Mouse (Mus musculus) hindbrain, embryonic 15.5 days (tissue): ENCODE results near the gene Rbm24. TPM values are rescaled to one million over a fixed set of nuclear protein-coding genes. Genes with fewer than 3 reads are reported as not detected.

Experiments used
- ATAC-seq: fragments of 200-750 bp; cut with Nextera tagmentation; 2 replicates; pipeline ENCODE4 v1.8.0; 2017; ENCODE audit warnings: low read depth, moderate number of reproducible peaks, moderate TSS enrichment; ENCODE audit not compliant: low FRiP score
- H3K27ac ChIP-seq: fragments of 300-500 bp; sonication (generic); replicated peaks from 2 replicates; pipeline ENCODE4 v1.5.1; 2015; ENCODE audit warnings: mild to moderate bottlenecking, inconsistent platforms
- H3K27me3 ChIP-seq: fragments of 300-500 bp; sonication (generic); 2 replicates; pipeline ENCODE4 v1.6.1; 2015; ENCODE audit warnings: control low read depth, inconsistent platforms
- H3K36me3 ChIP-seq: fragments of 300-500 bp; sonication (generic); 2 replicates; pipeline ENCODE4 v1.6.1; 2015; ENCODE audit warnings: control low read depth, inconsistent platforms
- H3K4me1 ChIP-seq: fragments of 300-500 bp; sonication (generic); replicated peaks from 2 replicates; pipeline ENCODE4 v1.6.1; 2015; ENCODE audit warnings: control low read depth, inconsistent platforms
- H3K4me2 ChIP-seq: fragments of 300-500 bp; sonication (generic); 2 replicates; pipeline ENCODE4 v1.6.1; 2015; ENCODE audit warnings: moderate library complexity, mild to moderate bottlenecking, inconsistent platforms
- H3K4me3 ChIP-seq: fragments of 300-500 bp; sonication (generic); 2 replicates; pipeline ENCODE4 v1.5.1; 2015; ENCODE audit warnings: mild to moderate bottlenecking, inconsistent platforms
- H3K9ac ChIP-seq: fragments of 300-500 bp; sonication (generic); 2 replicates; pipeline ENCODE4 v1.6.1; 2015; ENCODE audit warnings: inconsistent platforms
- H3K9me3 ChIP-seq: fragments of 300-500 bp; sonication (generic); 2 replicates; pipeline ENCODE4 v1.6.1; 2016; ENCODE audit warnings: control low read depth, inconsistent platforms
- WGBS: fragments of 180-500 bp; shearing (Covaris S2); methylation state at CpG from one replicate; pipeline ENCODE4 v1.1.7; 2015; 5-methylcytosine and 5-hydroxymethylcytosine counted together
- polyA plus RNA-seq: library from polyadenylated mRNA; unstranded; fragments of >200 nt; fragmentation: Nextera tagmentation; extraction: Ambion mirVana; gene quantifications from 2 replicates; pipeline ENCODE4 v1.2.1, GENCODE M21; 2015

Rbm24 gene
- polyA plus RNA-seq, 1 experiment from 2014 or later: 3.4 TPM

- Histone ChIP-seq H3K4me1 (0 out of 2 replicates have a peak, but pooled peaks cover 5% of the 10 kb centered on the region), H3K27ac (no peak overlapping the region), H3K27me3 (no peaks in the 10 kb centered on the region), H3K36me3 (no peaks in the 10 kb centered on the region), H3K9me3 (no peaks in the 10 kb centered on the region), H3K4me2 (no peak overlapping the region), H3K9ac (no peak overlapping the region), H3K4me3 (no peak overlapping the region)
- no peak for ATAC-seq
- 65% methylated on average over 7 of the region's 7 CpGs for WGBS
These were observed 25.8 kb downstream of the Rbm24 start for GRCm38 (mm10) chr13:46444021-46444420.

GRCm38 (mm10) chr13:46446062-46446461 is 27.8 kb downstream of the Rbm24 start:
- WGBS: 86% methylated on average over 6 of the region's 6 CpGs
- H3K36me3 ChIP-seq: no peaks in the 10 kb centered on the region
- H3K4me1 ChIP-seq: 0 out of 2 replicates have a peak, but pooled peaks cover 5% of the 10 kb centered on the region
- H3K27ac ChIP-seq: no peak overlapping the region
- no peak for ATAC-seq
- H3K9me3 ChIP-seq: no peaks in the 10 kb centered on the region
- H3K9ac ChIP-seq: no peak overlapping the region
- H3K4me2 ChIP-seq: no peak overlapping the region
- no peaks in the 10 kb centered on the region for H3K27me3 ChIP-seq
- no peak overlapping the region for H3K4me3 ChIP-seq

GRCm38 (mm10) chr13:46448276-46448675 is 30.0 kb downstream of the Rbm24 start:
- 0 out of 2 replicates have a peak, but pooled peaks cover 5% of the 10 kb centered on the region for H3K4me1 ChIP-seq
- no peaks in the 10 kb centered on the region for H3K9me3 ChIP-seq
- no peak overlapping the region for H3K27ac ChIP-seq
- WGBS: 90% methylated on average over 2 of the region's 2 CpGs
- no peaks in the 10 kb centered on the region for H3K27me3 ChIP-seq
- no peaks in the 10 kb centered on the region for H3K36me3 ChIP-seq
- H3K4me2 ChIP-seq: no peak overlapping the region
- H3K4me3 ChIP-seq: no peak overlapping the region
- no peak for ATAC-seq
- H3K9ac ChIP-seq: no peak overlapping the region

GRCm38 (mm10) chr13:46449955-46450354 is 31.7 kb downstream of the Rbm24 start:
- no peak overlapping the region for H3K27ac ChIP-seq
- H3K36me3 ChIP-seq: no peaks in the 10 kb centered on the region
- H3K9me3 ChIP-seq: no peaks in the 10 kb centered on the region
- no peak overlapping the region for H3K4me2 ChIP-seq
- 46% methylated on average over 4 of the region's 4 CpGs for WGBS
- H3K9ac ChIP-seq: no peak overlapping the region
- ATAC-seq: no peak
- no peaks in the 10 kb centered on the region for H3K27me3 ChIP-seq
- no peaks in the 10 kb centered on the region for H3K4me1 ChIP-seq
- no peak overlapping the region for H3K4me3 ChIP-seq

- Histone ChIP-seq H3K9ac (no peak overlapping the region), H3K4me2 (no peak overlapping the region), H3K9me3 (no peaks in the 10 kb centered on the region), H3K27ac (no peak overlapping the region), H3K4me1 (no peaks in the 10 kb centered on the region), H3K36me3 (no peaks in the 10 kb centered on the region), H3K4me3 (no peak overlapping the region), H3K27me3 (no peaks in the 10 kb centered on the region)
- no peak for ATAC-seq
- 88% methylated on average over 7 of the region's 7 CpGs for WGBS
These were observed 32.4 kb downstream of the Rbm24 start for GRCm38 (mm10) chr13:46450623-46451022.

- ATAC-seq: no peak
- H3K36me3 ChIP-seq: no peaks in the 10 kb centered on the region
These were observed 33.3 kb downstream of the Rbm24 start for GRCm38 (mm10) chr13:46451548-46451947.

GRCm38 (mm10) chr13:46459546-46459945 is 41.3 kb downstream of the Rbm24 start:
- H3K27me3 ChIP-seq: no peaks in the 10 kb centered on the region
- H3K4me3 ChIP-seq: no peak overlapping the region
- H3K4me1 ChIP-seq: 0 out of 2 replicates have a peak, but pooled peaks cover 8% of the 10 kb centered on the region
- H3K27ac ChIP-seq: peak overlapping the region; percentile 39; the same call in 1 of the 2 replicates
- 50% methylated on average over 10 of the region's 10 CpGs for WGBS
- no peaks in the 10 kb centered on the region for H3K9me3 ChIP-seq
- ATAC-seq: peak; percentile 38; the same call in 1 of the 2 replicates
- H3K36me3 ChIP-seq: no peaks in the 10 kb centered on the region
- H3K9ac ChIP-seq: no peak overlapping the region
- H3K4me2 ChIP-seq: no peak overlapping the region

More at GRCm38 (mm10) chr13:46451548-46451947, 33.3 kb downstream of the Rbm24 start:
- whole genome bisulfite sequencing: 81% methylated on average over 3 of the region's 3 CpGs
- H3K4me2 ChIP-seq: no peak overlapping the region
- H3K9ac ChIP-seq: no peak overlapping the region
- no peaks in the 10 kb centered on the region for H3K4me1 ChIP-seq
- H3K27ac ChIP-seq: no peak overlapping the region
- no peaks in the 10 kb centered on the region for H3K27me3 ChIP-seq
- H3K4me3 ChIP-seq: no peak overlapping the region
- no peaks in the 10 kb centered on the region for H3K9me3 ChIP-seq

- H3K4me2 ChIP-seq: no peak overlapping the region
- H3K9me3 ChIP-seq: no peaks in the 10 kb centered on the region
- ATAC-seq: no peak
- H3K27me3 ChIP-seq: no peaks in the 10 kb centered on the region
- 89% methylated on average over 4 of the region's 4 CpGs for WGBS
- H3K4me1 ChIP-seq: 0 out of 2 replicates have a peak, but pooled peaks cover 8% of the 10 kb centered on the region
- no peak overlapping the region for H3K27ac ChIP-seq
- no peaks in the 10 kb centered on the region for H3K36me3 ChIP-seq
- no peak overlapping the region for H3K9ac ChIP-seq
- H3K4me3 ChIP-seq: no peak overlapping the region
These were observed 44.0 kb downstream of the Rbm24 start for GRCm38 (mm10) chr13:46462280-46462679.

- no peaks in the 10 kb centered on the region for H3K36me3 ChIP-seq
- H3K9me3 ChIP-seq: no peaks in the 10 kb centered on the region
- no peak for ATAC-seq
- no peak overlapping the region for H3K9ac ChIP-seq
- WGBS: 83% methylated on average over 3 of the region's 3 CpGs
- H3K27ac ChIP-seq: no peak overlapping the region
- H3K4me1 ChIP-seq: 0 out of 2 replicates have a peak, but pooled peaks cover 8% of the 10 kb centered on the region
- H3K4me2 ChIP-seq: no peak overlapping the region
- H3K27me3 ChIP-seq: no peaks in the 10 kb centered on the region
- H3K4me3 ChIP-seq: no peak overlapping the region
These were observed 45.5 kb downstream of the Rbm24 start for GRCm38 (mm10) chr13:46463764-46464163.

- Histone ChIP-seq H3K4me1 (no peaks in the 10 kb centered on the region), H3K36me3 (no peaks in the 10 kb centered on the region), H3K9me3 (no peaks in the 10 kb centered on the region), H3K4me3 (no peak overlapping the region), H3K27me3 (no peaks in the 10 kb centered on the region), H3K9ac (no peak overlapping the region), H3K4me2 (no peak overlapping the region), H3K27ac (no peak overlapping the region)
- no peak for ATAC-seq
- 64% methylated on average over 8 of the region's 8 CpGs for WGBS
These were observed 50.0 kb downstream of the Rbm24 start for GRCm38 (mm10) chr13:46468251-46468650.

GRCm38 (mm10) chr13:46469536-46469935 is 51.3 kb downstream of the Rbm24 start:
- no peak for ATAC-seq
- H3K4me1 ChIP-seq: no peaks in the 10 kb centered on the region
- no peak overlapping the region for H3K27ac ChIP-seq
- no peak overlapping the region for H3K9ac ChIP-seq
- no peaks in the 10 kb centered on the region for H3K36me3 ChIP-seq
- H3K4me2 ChIP-seq: no peak overlapping the region
- WGBS: 96% methylated on average over 2 of the region's 2 CpGs
- no peaks in the 10 kb centered on the region for H3K9me3 ChIP-seq
- no peaks in the 10 kb centered on the region for H3K27me3 ChIP-seq
- no peak overlapping the region for H3K4me3 ChIP-seq
